Mouse (Mus musculus) brain, adult 2 months (tissue): ENCODE data around the gene Cpxm2.

Experiments used
- DNase-seq: peaks from one replicate; pipeline ENCODE4 v3.0.0; 2011; ENCODE audit warnings: low read depth, low spot score

The Cpxm2 gene

GRCm38 (mm10) chr7:132026671-132027070, 127.9 kb downstream of the Cpxm2 start:
- DNase-seq, result peak; percentile 20

GRCm38 (mm10) chr7:132025591-132025990, 128.9 kb downstream of the Cpxm2 start:
- no peak for DNase-seq

DNA sequence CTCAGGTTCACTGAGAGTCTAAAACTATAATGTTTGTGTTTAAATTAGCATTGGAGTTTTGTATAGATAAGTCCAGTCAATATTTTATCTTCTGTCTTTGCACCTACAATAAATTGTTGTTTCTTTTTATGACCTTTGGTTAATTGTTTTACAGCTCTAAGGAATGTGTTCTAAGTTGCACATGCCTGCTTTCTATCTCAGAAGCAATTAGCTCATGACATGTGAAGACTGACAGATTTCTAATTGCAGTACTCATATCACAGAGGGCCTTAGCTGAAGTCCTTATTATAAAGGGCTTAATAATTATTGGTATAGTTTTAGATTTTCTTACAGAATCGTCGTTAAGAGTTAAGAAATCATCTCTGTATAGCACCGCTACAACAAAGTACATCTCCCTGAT, 138.6 kb downstream of the Cpxm2 start:
- DNase-seq, result no peak

GRCm38 (mm10) chr7:132015193-132015592, 139.3 kb downstream of the Cpxm2 start:
- DNase-seq, result no peak

DNA sequence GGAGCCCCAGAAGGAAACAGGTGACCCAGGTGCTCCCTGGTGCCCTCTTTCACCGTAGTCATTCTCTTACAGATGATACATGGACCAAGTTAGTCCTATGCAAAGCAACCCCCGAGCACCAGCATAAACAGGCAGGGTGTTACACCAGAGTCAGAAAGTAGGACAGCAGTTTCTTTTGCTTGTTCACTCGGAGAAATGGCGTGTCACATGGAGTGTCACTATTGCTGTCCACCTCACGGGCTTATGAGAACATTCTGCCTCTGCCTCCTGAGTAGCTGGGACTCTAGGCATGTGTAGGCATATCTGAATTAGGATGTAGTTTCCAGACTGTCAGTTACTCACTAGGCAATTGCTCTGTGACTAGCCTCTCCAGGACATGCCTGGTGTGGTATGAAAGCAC, 140.6 kb downstream of the Cpxm2 start:
- DNase-seq, result peak; percentile 25

DNA sequence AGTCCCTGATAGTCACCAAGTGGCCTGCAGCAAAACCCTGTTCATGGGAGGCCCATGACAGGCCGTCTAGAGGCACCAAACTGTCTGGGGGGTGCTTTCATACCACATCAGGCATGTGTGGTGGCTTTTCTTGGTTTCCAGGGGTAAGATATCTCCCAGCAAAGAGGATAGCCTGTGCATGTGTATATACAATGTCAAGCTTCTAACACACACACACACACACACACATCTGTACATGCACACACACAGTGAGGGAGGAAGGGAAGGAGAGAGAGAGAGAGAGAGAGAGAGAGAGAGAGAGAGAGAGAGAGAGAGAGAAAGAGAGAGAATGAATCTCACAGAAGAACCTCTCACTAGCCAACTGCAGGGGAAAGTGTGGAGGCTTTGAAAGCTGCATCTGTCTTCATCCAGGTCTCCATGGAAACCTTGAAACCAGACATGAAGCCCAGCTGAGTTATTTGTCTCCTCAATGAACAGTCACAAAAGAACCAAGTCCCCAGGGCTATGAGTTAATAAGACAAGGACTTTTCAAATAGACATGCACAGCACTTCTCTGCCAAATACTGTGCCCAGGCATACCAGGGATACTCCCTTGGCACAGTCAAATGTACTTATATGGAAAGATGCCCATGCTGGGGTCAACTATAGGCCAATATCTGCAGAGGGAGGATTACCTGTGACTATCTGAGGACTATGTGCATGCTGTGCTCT, 141.4 kb downstream of the Cpxm2 start:
- DNase-seq, result peak; percentile 84

GRCm38 (mm10) chr7:132009002-132009401, 145.5 kb downstream of the Cpxm2 start:
- peak; percentile 25 for DNase-seq

GRCm38 (mm10) chr7:132005996-132006696, 148.4 kb downstream of the Cpxm2 start:
- DNase-seq, result peak; percentile 79

GRCm38 (mm10) chr7:131992873-131993272, 161.7 kb downstream of the Cpxm2 start:
- peak; percentile 64 for DNase-seq

GRCm38 (mm10) chr7:131992226-131992625, 162.3 kb downstream of the Cpxm2 start:
- DNase-seq, result no peak

GRCm38 (mm10) chr7:131989056-131989455, 165.5 kb downstream of the Cpxm2 start:
- no peak for DNase-seq
